Mouse (Mus musculus) intestine, embryonic 16.5 days (tissue): ENCODE measurements at regions not wholly inside any gene's neighbourhood (a gene's known extent, or its start where the extent isn't known, plus 50 kb on each side); places are given as distances from the start of the nearest gene placed in this dataset.

Experiments
- ATAC-seq: fragments of 200-750 bp; cut with Nextera tagmentation; 2 replicates; pipeline ENCODE4 v1.8.0; 2017; ENCODE audit warnings: moderate TSS enrichment, moderate library complexity
- H3K27ac ChIP-seq: fragments of 300-500 bp; sonication (generic); 2 replicates; pipeline ENCODE4 v1.5.1; 2014; ENCODE audit warnings: mild to moderate bottlenecking, low read length
- H3K27me3 ChIP-seq: fragments of 300-500 bp; sonication (generic); replicated peaks from 2 replicates; pipeline ENCODE4 v1.6.1; 2014; ENCODE audit warnings: low read length, control low read depth, mixed read lengths; ENCODE audit not compliant: control insufficient read depth, insufficient read depth
- H3K36me3 ChIP-seq: fragments of 300-500 bp; sonication (generic); 2 replicates; pipeline ENCODE4 v1.6.1; 2014; ENCODE audit warnings: low read length, control low read depth; ENCODE audit not compliant: control insufficient read depth, insufficient read depth
- H3K4me1 ChIP-seq: fragments of 300-500 bp; sonication (generic); 2 replicates; pipeline ENCODE4 v1.6.1; 2014; ENCODE audit warnings: low read length, control low read depth, mixed read lengths; ENCODE audit not compliant: control insufficient read depth, insufficient read depth
- H3K4me2 ChIP-seq: fragments of 300-500 bp; sonication (generic); 2 replicates; pipeline ENCODE4 v1.6.1; 2014; ENCODE audit warnings: low read depth, low read length, control low read depth
- H3K4me3 ChIP-seq: fragments of 300-500 bp; sonication (generic); 2 replicates; pipeline ENCODE4 v1.5.1; 2014; ENCODE audit warnings: mild to moderate bottlenecking, low read length
- H3K9ac ChIP-seq: fragments of 300-500 bp; sonication (generic); 2 replicates; pipeline ENCODE4 v1.6.1; 2014; ENCODE audit warnings: low read depth, low read length
- H3K9me3 ChIP-seq: fragments of 300-500 bp; sonication (generic); 2 replicates; pipeline ENCODE4 v1.6.1; 2016; ENCODE audit warnings: low read length, control low read depth; ENCODE audit not compliant: control insufficient read depth
- WGBS: fragments of 180-500 bp; shearing (Covaris S2); extraction: QIAGEN DNeasy Blood & Tissue Kit; methylation state at CpG from one replicate; pipeline ENCODE4 v1.1.7; 2014; 5-methylcytosine and 5-hydroxymethylcytosine counted together

- Histone ChIP-seq H3K4me2 (no peak overlapping the region), H3K36me3 (no peaks in the 10 kb centered on the region), H3K27me3 (no peaks in the 10 kb centered on the region), H3K4me3 (no peak overlapping the region), H3K27ac (no peak overlapping the region), H3K4me1 (no peaks in the 10 kb centered on the region), H3K9me3 (no peaks in the 10 kb centered on the region), H3K9ac (no peak overlapping the region)
- no peak for ATAC-seq
- WGBS, result 90% methylated on average over 6 of the region's 6 CpGs
These were observed 64.8 kb upstream of the Aldh1b1 start for GRCm38 (mm10) chr4:45734011-45734410.

- 26% methylated on average over 14 of the region's 14 CpGs for WGBS
- ATAC-seq, result peak; percentile 44
- Histone ChIP-seq H3K4me1 (no peaks in the 10 kb centered on the region), H3K27me3 (no peaks in the 10 kb centered on the region), H3K4me2 (no peak overlapping the region), H3K36me3 (no peaks in the 10 kb centered on the region), H3K4me3 (no peak overlapping the region), H3K9me3 (no peaks in the 10 kb centered on the region), H3K27ac (no peak overlapping the region), H3K9ac (no peak overlapping the region)
These were observed 67.7 kb upstream of the Aldh1b1 start for GRCm38 (mm10) chr4:45730862-45731831.

- WGBS, result 66% methylated on average over 4 of the region's 4 CpGs
- H3K4me1 ChIP-seq, result peaks cover 4% of the 10 kb centered on the region
- no peaks in the 10 kb centered on the region for H3K36me3 ChIP-seq
- no peak overlapping the region for H3K9ac ChIP-seq
- no peak overlapping the region for H3K4me3 ChIP-seq
- no peak for ATAC-seq
- no peak overlapping the region for H3K27ac ChIP-seq
- H3K27me3 ChIP-seq, result no peaks in the 10 kb centered on the region
- no peaks in the 10 kb centered on the region for H3K9me3 ChIP-seq
- H3K4me2 ChIP-seq, result no peak overlapping the region
These were observed 69.0 kb upstream of the Aldh1b1 start for GRCm38 (mm10) chr4:45729801-45730200.

GRCm38 (mm10) chr4:45728825-45729224, 70.0 kb upstream of the Aldh1b1 start:
- Histone ChIP-seq H3K4me1 (peaks cover 8% of the 10 kb centered on the region), H3K4me3 (no peak overlapping the region), H3K27ac (no peak overlapping the region), H3K4me2 (no peak overlapping the region), H3K36me3 (no peaks in the 10 kb centered on the region), H3K27me3 (no peaks in the 10 kb centered on the region), H3K9ac (no peak overlapping the region), H3K9me3 (no peaks in the 10 kb centered on the region)
- no peak for ATAC-seq
- WGBS, result 68% methylated on average over 4 of the region's 4 CpGs

- ATAC-seq, result no peak; the same call in 1 of the 2 replicates
- H3K4me2 ChIP-seq, result no peak overlapping the region
- peaks cover 8% of the 10 kb centered on the region for H3K4me1 ChIP-seq
- H3K9ac ChIP-seq, result 0 out of 2 replicates have a peak overlapping the region, but pooled peaks have one; percentile 10
- no peak overlapping the region for H3K27ac ChIP-seq
- H3K27me3 ChIP-seq, result no peaks in the 10 kb centered on the region
- no peaks in the 10 kb centered on the region for H3K9me3 ChIP-seq
- no peaks in the 10 kb centered on the region for H3K36me3 ChIP-seq
- WGBS, result 56% methylated on average over 5 of the region's 5 CpGs
- no peak overlapping the region for H3K4me3 ChIP-seq
These were observed 70.9 kb upstream of the Aldh1b1 start for GRCm38 (mm10) chr4:45727915-45728314.

GRCm38 (mm10) chr4:45727474-45727873, 71.3 kb upstream of the Aldh1b1 start:
- Histone ChIP-seq H3K4me1 (peaks cover 8% of the 10 kb centered on the region), H3K9me3 (no peaks in the 10 kb centered on the region), H3K9ac (0 out of 2 replicates have a peak overlapping the region, but pooled peaks have one; percentile 10), H3K27ac (no peak overlapping the region), H3K36me3 (no peaks in the 10 kb centered on the region), H3K4me3 (no peak overlapping the region), H3K4me2 (no peak overlapping the region), H3K27me3 (no peaks in the 10 kb centered on the region)
- ATAC-seq, result no peak
- WGBS, result 45% methylated on average over 9 of the region's 9 CpGs

GRCm38 (mm10) chr4:45726783-45727182, 72.0 kb upstream of the Aldh1b1 start:
- ATAC-seq, result no peak
- Histone ChIP-seq H3K4me3 (no peak overlapping the region), H3K9me3 (no peaks in the 10 kb centered on the region), H3K36me3 (no peaks in the 10 kb centered on the region), H3K27me3 (no peaks in the 10 kb centered on the region), H3K4me1 (peaks cover 8% of the 10 kb centered on the region), H3K27ac (no peak overlapping the region), H3K4me2 (no peak overlapping the region), H3K9ac (no peak overlapping the region)
- 85% methylated on average over 5 of the region's 5 CpGs for WGBS

GRCm38 (mm10) chr4:45725055-45725910, 73.5 kb upstream of the Aldh1b1 start:
- no peaks in the 10 kb centered on the region for H3K9me3 ChIP-seq
- H3K4me2 ChIP-seq, result no peak overlapping the region
- H3K4me1 ChIP-seq, result peaks cover 8% of the 10 kb centered on the region
- H3K36me3 ChIP-seq, result no peaks in the 10 kb centered on the region
- WGBS, result 54% methylated on average over 16 of the region's 16 CpGs
- ATAC-seq, result no peak
- H3K9ac ChIP-seq, result no peak overlapping the region
- no peak overlapping the region for H3K4me3 ChIP-seq
- no peak overlapping the region for H3K27ac ChIP-seq
- H3K27me3 ChIP-seq, result no peaks in the 10 kb centered on the region

- Histone ChIP-seq H3K4me1 (peaks cover 8% of the 10 kb centered on the region; the same call in 1 of the 2 replicates), H3K27ac (no peak overlapping the region), H3K36me3 (no peaks in the 10 kb centered on the region), H3K4me3 (no peak overlapping the region), H3K9me3 (no peaks in the 10 kb centered on the region), H3K4me2 (no peak overlapping the region), H3K9ac (no peak overlapping the region), H3K27me3 (no peaks in the 10 kb centered on the region)
- 58% methylated on average over 5 of the region's 5 CpGs for WGBS
- ATAC-seq, result no peak
These were observed 78.5 kb upstream of the Aldh1b1 start for GRCm38 (mm10) chr4:45720352-45720751.
